10 mouse cellular contexts compared by ENCODE assay signal in genomic region chrX:70363446-70363845, GRCm38 (mm10). TPM values are rescaled to one million over a fixed set of nuclear protein-coding genes. Genes with fewer than 3 reads are reported as not detected.
DNase-seq lines count a peak whose midpoint lies in the region; ATAC-seq and TF ChIP-seq lines count a peak whose summit lies in the region.
"Had no signal": no experiment of that assay in that cellular context is flagged by ENCODE, and none has a peak within 500 bp of the region (broad histone marks: within the 10 kb centered on the region; RNA-seq: fewer than 3 reads in every experiment).

No protein-coding gene starts in this region.

- no peak for TF ChIP-seq CTCF in forebrain, postnatal 0 days (IDR thresholded peaks at IDR 0.05; ENCODE audit: low read depth)
- TF ChIP-seq CTCF in midbrain, postnatal 0 days (IDR thresholded peaks at IDR 0.05), result no peak

- no peak overlapping the region for H3K9ac ChIP-seq in heart, embryonic 13.5 days
- peak overlapping the region; percentile 63 for H3K9ac ChIP-seq in forebrain, postnatal 0 days
- H3K9ac ChIP-seq in midbrain, postnatal 0 days (replicated peaks; ENCODE audit: low read length, poor library complexity, severe bottlenecking), result peak overlapping the region; percentile 65; the same call in 1 of the 2 replicates

- H3K4me2 ChIP-seq in heart, embryonic 13.5 days, result 0 out of 2 replicates have a peak overlapping the region, but pooled peaks have one; percentile 69
- peak overlapping the region; percentile 50 for H3K4me2 ChIP-seq in forebrain, postnatal 0 days (ENCODE audit: low read depth)
- H3K4me2 ChIP-seq in midbrain, postnatal 0 days (ENCODE audit: low read depth, low read length, poor library complexity, severe bottlenecking), result peak overlapping the region; percentile 53

- no peaks in the 10 kb centered on the region for H3K27me3 ChIP-seq in heart, embryonic 13.5 days (replicated peaks)
- H3K27me3 ChIP-seq in forebrain, postnatal 0 days (ENCODE audit: insufficient read depth, low read length), result no peaks in the 10 kb centered on the region
- H3K27me3 ChIP-seq in midbrain, postnatal 0 days (ENCODE audit: insufficient read depth, low read length), result no peaks in the 10 kb centered on the region

- peaks cover 7% of the 10 kb centered on the region; the same call in 1 of the 2 replicates for H3K4me1 ChIP-seq in heart, embryonic 13.5 days
- no peaks in the 10 kb centered on the region for H3K4me1 ChIP-seq in forebrain, postnatal 0 days (ENCODE audit: insufficient read depth)
- no peaks in the 10 kb centered on the region for H3K4me1 ChIP-seq in midbrain, postnatal 0 days (ENCODE audit: insufficient read depth, low read length)

- H3K4me3 ChIP-seq in heart, embryonic 13.5 days, result no peak overlapping the region
- H3K4me3 ChIP-seq in forebrain, postnatal 0 days (ENCODE audit: low read depth, low read length), result peak overlapping the region; percentile 51
- peak overlapping the region; percentile 50 for H3K4me3 ChIP-seq in midbrain, postnatal 0 days (ENCODE audit: low read depth, low read length)

- intact Hi-C loops in heart, postnatal 36 days (cut with DNase I), result no loop called here

- H3K9me3 ChIP-seq in heart, embryonic 13.5 days, result no peaks in the 10 kb centered on the region
- no peaks in the 10 kb centered on the region for H3K9me3 ChIP-seq in forebrain, postnatal 0 days (ENCODE audit: low read length)
- H3K9me3 ChIP-seq in midbrain, postnatal 0 days (ENCODE audit: low read length), result no peaks in the 10 kb centered on the region

- peaks cover 14% of the 10 kb centered on the region for H3K36me3 ChIP-seq in heart, embryonic 13.5 days
- H3K36me3 ChIP-seq in forebrain, postnatal 0 days (ENCODE audit: insufficient read depth), result no peaks in the 10 kb centered on the region; the same call in 1 of the 2 replicates
- no peaks in the 10 kb centered on the region; the same call in 1 of the 2 replicates for H3K36me3 ChIP-seq in midbrain, postnatal 0 days (ENCODE audit: insufficient read depth, low read length)

- DNase-seq in heart, postnatal 36 days, result no peak
- peak; percentile 37 for DNase-seq in brain, adult 2 months (ENCODE audit: low read depth, low spot score)
- DNase-seq in forebrain, postnatal 0 days, result no peak
- DNase-seq in midbrain, postnatal 0 days (ENCODE audit: low spot score), result no peak
- no peak for DNase-seq in ovary, postnatal 36 days (ENCODE audit: low spot score)
- DNase-seq in gastrocnemius, postnatal 4 days (ENCODE audit: low spot score in 2 of 2), result no peak
- DNase-seq in thymus, postnatal 10 days (ENCODE audit: low spot score in 2 of 2), result no peak
- DNase-seq: adrenal gland, adult 8-10 months; liver had no signal

- H3K27ac ChIP-seq in heart, embryonic 13.5 days (replicated peaks), result no peak overlapping the region
- H3K27ac ChIP-seq in forebrain, postnatal 0 days (ENCODE audit: low read depth, low read length), result peak overlapping the region; percentile 9; the same call in 1 of the 2 replicates
- peak overlapping the region; percentile 38; the same call in 1 of the 2 replicates for H3K27ac ChIP-seq in midbrain, postnatal 0 days (ENCODE audit: low read depth, low read length)

- ATAC-seq in heart, embryonic 13.5 days (ENCODE audit: extremely low read depth, insufficient number of reproducible peaks, low FRiP score, low TSS enrichment), result no peak
- no peak for ATAC-seq in forebrain, postnatal 0 days
- ATAC-seq in midbrain, postnatal 0 days (ENCODE audit: low FRiP score), result no peak

- 82% methylated on average over 5 of the region's 5 CpGs for WGBS in heart, embryonic 13.5 days
- 64% methylated on average over 5 of the region's 5 CpGs for WGBS in forebrain, postnatal 0 days
- 75% methylated on average over 5 of the region's 5 CpGs for WGBS in midbrain, postnatal 0 days

RNA-seq across cellular contexts. Expression of gene Ids, which starts 1.4 kb away (rescaled TPM):
- 1.3 and 1.4 TPM in 2 replicates for polyA plus RNA-seq in heart, embryonic 13.5 days (2015; fragmentation: Nextera tagmentation; extraction: Ambion mirVana)
- 10 to 100 TPM; 22.4 to 22.9 TPM for total RNA-seq in heart, postnatal 36 days (2021)
- 106 and 142 TPM in 2 replicates for total RNA-seq in forebrain, postnatal 0 days (2014; rRNA removed)
- polyA plus RNA-seq in forebrain, postnatal 0 days (2015; fragmentation: Nextera tagmentation; extraction: Ambion mirVana), result 17.3 and 21.7 TPM in 2 replicates
- total RNA-seq in midbrain, postnatal 0 days (2014; rRNA removed), result 153 and 189 TPM in 2 replicates
- polyA plus RNA-seq in midbrain, postnatal 0 days (2015; fragmentation: Nextera tagmentation; extraction: Ambion mirVana), result 20.8 and 25.1 TPM in 2 replicates
- total RNA-seq in gastrocnemius, postnatal 4 days (2021), result 10 to 100 TPM; 18.4 to 20.2 TPM

RNA-seq across cellular contexts. Expression of gene 1110012L19Rik, which starts 22.2 kb away (rescaled TPM):
- polyA plus RNA-seq in heart, embryonic 13.5 days (2015; fragmentation: Nextera tagmentation; extraction: Ambion mirVana), result 25.3 and 26.8 TPM in 2 replicates
- 10 to 100 TPM; 15.3 to 15.6 TPM for total RNA-seq in heart, postnatal 36 days (2021)
- total RNA-seq in forebrain, postnatal 0 days (2014; rRNA removed), result 28.5 and 33.1 TPM in 2 replicates
- polyA plus RNA-seq in forebrain, postnatal 0 days (2015; fragmentation: Nextera tagmentation; extraction: Ambion mirVana), result 47.2 and 48.8 TPM in 2 replicates
- 20.2 and 22.2 TPM in 2 replicates for total RNA-seq in midbrain, postnatal 0 days (2014; rRNA removed)
- polyA plus RNA-seq in midbrain, postnatal 0 days (2015; fragmentation: Nextera tagmentation; extraction: Ambion mirVana), result 42.3 and 44.6 TPM in 2 replicates
- 10 to 100 TPM; 13.0 to 16.1 TPM for total RNA-seq in gastrocnemius, postnatal 4 days (2021)
